Mouse (Mus musculus) stomach, postnatal 0 days (tissue): ENCODE measurements around the gene Ccdc3.

Source experiments
- CTCF ChIP-seq: IDR thresholded peaks from 2 replicates; pipeline ENCODE4 v1.5.1; 2016; ENCODE audit warnings: antibody characterized with exemption, low read depth, mild to moderate bottlenecking, moderate library complexity
- EP300 ChIP-seq: optimal IDR thresholded peaks from 2 replicates; pipeline ENCODE3; 2016; ENCODE audit warnings: antibody characterized with exemption

- TF ChIP-seq CTCF: no peak
- no peak for TF ChIP-seq EP300
Measured at GRCm38 (mm10) chr2:5241469-5241897, 103.9 kb downstream of the Ccdc3 start.
